Mouse (Mus musculus): ENCODE measurements around the gene Sp100. TPM values are rescaled to one million over a fixed set of nuclear protein-coding genes. Genes with fewer than 3 reads are reported as not detected.

Sp100 gene
- polyA plus RNA-seq, 1 experiment = 0.02 TPM

DNA sequence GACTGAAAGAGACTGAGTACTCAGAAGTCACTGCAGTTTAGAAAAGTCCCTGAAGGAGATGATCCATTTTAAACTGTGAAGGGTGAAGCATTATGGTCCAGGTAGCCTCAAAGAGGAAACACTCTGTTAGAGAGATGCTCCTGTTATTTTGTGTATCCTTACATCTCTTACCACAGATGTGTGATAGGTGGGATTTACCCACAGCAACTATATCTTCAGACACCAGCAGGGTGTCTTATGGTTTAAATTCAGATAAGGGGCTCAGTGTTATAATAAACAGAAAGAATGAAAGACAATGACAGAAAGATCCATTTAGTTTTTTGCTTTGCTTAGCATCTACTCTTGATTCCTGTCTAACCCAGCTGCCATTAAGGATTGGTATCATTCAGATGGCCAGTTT is 14.5 kb downstream of the Sp100 start:
- H3K4me1 ChIP-seq (ENCODE audit: control insufficient read depth) = no peaks in the 10 kb centered on the region
- TF ChIP-seq TAL1 (IDR thresholded peaks at IDR 0.05; ENCODE audit: low read length) (no peak), GATA1 (IDR thresholded peaks at IDR 0.05; ENCODE audit: low read length) (no peak)
- H3K9me3 ChIP-seq (ENCODE audit: control insufficient read depth, low read length) = peaks cover 8% of the 10 kb centered on the region

GRCm38 (mm10) chr1:85680226-85680625 is 30.4 kb downstream of the Sp100 start:
- H3K27me3 ChIP-seq (ENCODE audit: control insufficient read depth) = no peaks in the 10 kb centered on the region
- no peak overlapping the region for H3K4me3 ChIP-seq (replicated peaks)
- no peaks in the 10 kb centered on the region for H3K4me1 ChIP-seq (ENCODE audit: control insufficient read depth)
- TF ChIP-seq TAL1 (IDR thresholded peaks at IDR 0.05; ENCODE audit: low read length) = no peak
- TF ChIP-seq GATA1 (IDR thresholded peaks at IDR 0.05; ENCODE audit: low read length) = no peak
- no peaks in the 10 kb centered on the region for H3K9me3 ChIP-seq (ENCODE audit: control insufficient read depth, low read length)
- H3K36me3 ChIP-seq (ENCODE audit: control insufficient read depth) = no peaks in the 10 kb centered on the region

More for the DNA sequence above, 14.5 kb downstream of the Sp100 start:
- Histone ChIP-seq H3K36me3 (ENCODE audit: control insufficient read depth) (no peaks in the 10 kb centered on the region), H3K27me3 (ENCODE audit: control insufficient read depth) (no peaks in the 10 kb centered on the region), H3K4me3 (replicated peaks) (no peak overlapping the region)

- H3K4me1 ChIP-seq (ENCODE audit: control insufficient read depth) = no peaks in the 10 kb centered on the region
- TF ChIP-seq GATA1 (IDR thresholded peaks at IDR 0.05; ENCODE audit: low read length) (no peak), TAL1 (IDR thresholded peaks at IDR 0.05; ENCODE audit: low read length) (no peak)
- H3K4me3 ChIP-seq (replicated peaks) = no peak overlapping the region
- no peaks in the 10 kb centered on the region for H3K9me3 ChIP-seq (ENCODE audit: control insufficient read depth, low read length)
- H3K27me3 ChIP-seq (ENCODE audit: control insufficient read depth) = no peaks in the 10 kb centered on the region
- H3K36me3 ChIP-seq (ENCODE audit: control insufficient read depth) = no peaks in the 10 kb centered on the region
Measured at GRCm38 (mm10) chr1:85686666-85687065, 36.9 kb downstream of the Sp100 start.

DNA sequence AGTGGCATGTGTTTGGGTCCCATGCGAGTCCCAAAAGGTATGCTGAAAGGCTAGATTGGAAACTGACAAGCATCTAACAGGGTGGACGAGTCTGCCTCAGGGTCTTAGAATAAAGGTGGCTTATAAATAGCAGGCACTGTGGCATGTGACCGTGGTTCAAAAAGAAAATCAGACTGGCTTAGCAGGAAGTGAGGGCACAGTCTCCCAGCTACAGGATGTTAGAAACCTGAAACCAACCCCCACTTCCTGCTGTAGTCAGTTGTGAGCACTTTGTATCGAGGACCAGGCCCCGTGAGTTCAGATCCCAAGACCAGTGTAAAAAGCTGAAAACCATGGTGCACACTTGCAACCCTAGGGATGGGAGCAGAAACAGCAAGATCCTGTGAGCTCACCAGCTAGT is 37.6 kb downstream of the Sp100 start:
- Histone ChIP-seq H3K9me3 (ENCODE audit: control insufficient read depth, low read length) (no peaks in the 10 kb centered on the region), H3K27me3 (ENCODE audit: control insufficient read depth) (no peaks in the 10 kb centered on the region), H3K4me1 (ENCODE audit: control insufficient read depth) (peaks cover 2% of the 10 kb centered on the region), H3K4me3 (replicated peaks) (no peak overlapping the region), H3K36me3 (ENCODE audit: control insufficient read depth) (no peaks in the 10 kb centered on the region)
- TF ChIP-seq TAL1 (IDR thresholded peaks at IDR 0.05; ENCODE audit: low read length) (no peak), GATA1 (IDR thresholded peaks at IDR 0.05; ENCODE audit: low read length) (no peak)

DNA sequence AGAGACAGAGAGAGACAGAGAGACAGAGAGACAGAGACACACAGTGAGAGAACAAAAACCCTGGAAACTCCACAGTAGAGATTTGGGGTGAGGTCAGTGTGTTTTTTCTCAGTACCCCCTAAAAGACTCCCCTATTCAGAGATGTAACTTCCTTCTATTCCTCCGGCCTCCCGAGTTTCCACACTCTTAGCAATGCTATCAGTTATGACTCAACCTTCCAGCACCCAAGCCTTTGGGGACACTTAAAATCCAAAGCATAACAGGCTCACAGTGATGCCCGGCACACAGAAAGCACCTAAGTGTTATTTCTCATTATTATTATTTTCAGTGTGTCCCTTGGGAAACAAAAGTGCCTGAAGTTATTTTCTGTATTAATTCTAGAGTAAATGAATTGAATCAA is 40.8 kb downstream of the Sp100 start:
- Histone ChIP-seq H3K9me3 (ENCODE audit: control insufficient read depth, low read length) (no peaks in the 10 kb centered on the region), H3K36me3 (ENCODE audit: control insufficient read depth) (no peaks in the 10 kb centered on the region), H3K4me1 (ENCODE audit: control insufficient read depth) (peaks cover 11% of the 10 kb centered on the region), H3K4me3 (replicated peaks) (no peak overlapping the region), H3K27me3 (ENCODE audit: control insufficient read depth) (no peaks in the 10 kb centered on the region)
- TF ChIP-seq TAL1 (IDR thresholded peaks at IDR 0.05; ENCODE audit: low read length) (no peak), GATA1 (IDR thresholded peaks at IDR 0.05; ENCODE audit: low read length) (no peak)

DNA sequence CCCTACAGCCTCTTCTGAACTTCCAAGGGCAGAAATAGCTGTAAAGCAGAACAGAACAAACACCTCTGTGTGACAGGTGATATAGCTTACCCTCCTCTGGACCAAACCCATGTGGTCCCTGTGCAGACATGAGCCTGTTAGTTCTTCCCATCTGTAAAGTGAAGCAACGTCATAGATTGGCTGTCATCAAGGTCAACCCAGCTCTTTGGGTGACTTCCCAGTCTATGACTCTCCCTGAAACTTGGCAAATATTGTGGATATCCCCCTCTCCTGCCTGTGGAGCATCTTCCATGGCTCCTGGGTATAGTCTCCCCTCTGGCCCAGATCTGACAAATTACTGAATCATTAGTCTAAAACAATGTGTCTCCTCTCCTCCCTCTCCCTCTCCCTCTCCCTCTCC is 42.5 kb downstream of the Sp100 start:
- H3K27me3 ChIP-seq (ENCODE audit: control insufficient read depth) = no peaks in the 10 kb centered on the region
- H3K9me3 ChIP-seq (ENCODE audit: control insufficient read depth, low read length) = no peaks in the 10 kb centered on the region
- H3K4me3 ChIP-seq (replicated peaks) = no peak overlapping the region
- TF ChIP-seq GATA1 (IDR thresholded peaks at IDR 0.05; ENCODE audit: low read length) = no peak
- no peak for TF ChIP-seq TAL1 (IDR thresholded peaks at IDR 0.05; ENCODE audit: low read length)
- peaks cover 11% of the 10 kb centered on the region for H3K4me1 ChIP-seq (ENCODE audit: control insufficient read depth)
- no peaks in the 10 kb centered on the region for H3K36me3 ChIP-seq (ENCODE audit: control insufficient read depth)

- H3K36me3 ChIP-seq (ENCODE audit: control insufficient read depth) = no peaks in the 10 kb centered on the region
- no peak for TF ChIP-seq TAL1 (IDR thresholded peaks at IDR 0.05; ENCODE audit: low read length)
- no peak for TF ChIP-seq GATA1 (IDR thresholded peaks at IDR 0.05; ENCODE audit: low read length)
- H3K4me1 ChIP-seq (ENCODE audit: control insufficient read depth) = peaks cover 11% of the 10 kb centered on the region
- no peak overlapping the region for H3K4me3 ChIP-seq (replicated peaks)
- no peaks in the 10 kb centered on the region for H3K9me3 ChIP-seq (ENCODE audit: control insufficient read depth, low read length)
- no peaks in the 10 kb centered on the region for H3K27me3 ChIP-seq (ENCODE audit: control insufficient read depth)
Measured at GRCm38 (mm10) chr1:85693280-85693679, 43.5 kb downstream of the Sp100 start.

- no peak for TF ChIP-seq GATA1 (IDR thresholded peaks at IDR 0.05; ENCODE audit: low read length)
- no peak for TF ChIP-seq TAL1 (IDR thresholded peaks at IDR 0.05; ENCODE audit: low read length)
- Histone ChIP-seq H3K27me3 (ENCODE audit: control insufficient read depth) (no peaks in the 10 kb centered on the region), H3K4me1 (ENCODE audit: control insufficient read depth) (peaks cover 11% of the 10 kb centered on the region), H3K4me3 (replicated peaks) (no peak overlapping the region), H3K36me3 (ENCODE audit: control insufficient read depth) (no peaks in the 10 kb centered on the region), H3K9me3 (ENCODE audit: control insufficient read depth, low read length) (no peaks in the 10 kb centered on the region)
Measured at GRCm38 (mm10) chr1:85695646-85696045, 45.9 kb downstream of the Sp100 start.

GRCm38 (mm10) chr1:85697721-85698493 is 48.1 kb downstream of the Sp100 start:
- Histone ChIP-seq H3K36me3 (ENCODE audit: control insufficient read depth) (no peaks in the 10 kb centered on the region), H3K9me3 (ENCODE audit: control insufficient read depth, low read length) (no peaks in the 10 kb centered on the region), H3K27me3 (ENCODE audit: control insufficient read depth) (no peaks in the 10 kb centered on the region), H3K4me1 (ENCODE audit: control insufficient read depth) (peaks cover 7% of the 10 kb centered on the region), H3K4me3 (replicated peaks) (no peak overlapping the region)
- TF ChIP-seq TAL1 (IDR thresholded peaks at IDR 0.05; ENCODE audit: low read length) (no peak), GATA1 (IDR thresholded peaks at IDR 0.05; ENCODE audit: low read length) (no peak)

Measured in erythroblast, embryonic 14.5 days (primary cell).